Mouse (Mus musculus) testis, adult 2 months (tissue): ENCODE measurements around the gene Krt28. TPM values are rescaled to one million over a fixed set of nuclear protein-coding genes. Genes with fewer than 3 reads are reported as not detected.

Experiments used
- H3K27ac ChIP-seq: fragments of 200-500 bp; 2 replicates; pipeline ENCODE4 v1.5.1; 2012; ENCODE audit warnings: low read depth, low read length; ENCODE audit not compliant: control insufficient read depth, insufficient read depth
- H3K27me3 ChIP-seq: fragments of 200-500 bp; 2 replicates; pipeline ENCODE4 v1.6.1; 2012; ENCODE audit warnings: mild to moderate bottlenecking, low read length, moderate library complexity; ENCODE audit not compliant: control insufficient read depth, insufficient read depth
- H3K36me3 ChIP-seq: fragments of 200-500 bp; 2 replicates; pipeline ENCODE4 v1.6.1; 2012; ENCODE audit warnings: mild to moderate bottlenecking, low read length; ENCODE audit not compliant: control insufficient read depth, insufficient read depth
- H3K4me1 ChIP-seq: fragments of 200-500 bp; 2 replicates; pipeline ENCODE4 v1.6.1; 2012; ENCODE audit warnings: low read length; ENCODE audit not compliant: control insufficient read depth, insufficient read depth
- H3K4me3 ChIP-seq: fragments of 200-500 bp; 2 replicates; pipeline ENCODE4 v1.5.1; 2012; ENCODE audit warnings: low read depth, mild to moderate bottlenecking, low read length, moderate library complexity, mixed read lengths; ENCODE audit not compliant: control insufficient read depth
- CTCF ChIP-seq: fragments of 200-500 bp; IDR thresholded peaks from 2 replicates; pipeline ENCODE4 v1.5.1; 2012; ENCODE audit warnings: low read depth, mild to moderate bottlenecking, inconsistent platforms, low read length, moderate library complexity; ENCODE audit not compliant: control insufficient read depth, insufficient read depth, insufficient replicate concordance
- POLR2A ChIP-seq: fragments of 200-500 bp; IDR thresholded peaks from 2 replicates; pipeline ENCODE4 v1.6.1; 2012; ENCODE audit warnings: low read depth, mild to moderate bottlenecking, inconsistent platforms, low read length, moderate library complexity; ENCODE audit not compliant: control insufficient read depth
- polyA plus RNA-seq: library from polyadenylated mRNA; depleted of rRNA; stranded (reverse); fragments of >200 nt; gene quantifications from 2 replicates; pipeline ENCODE4 v1.2.3, GENCODE M21; 2012; rRNA removed

The Krt28 gene
- polyA plus RNA-seq: 0.11 and 0.25 TPM in 2 replicates

- Histone ChIP-seq H3K27ac (no peak within 1 kb of the TSS), H3K4me3 (peak within 1 kb of the TSS; percentile 1; the same call in 1 of the 2 replicates), H3K36me3 (no peaks in the 10 kb centered on the region), H3K27me3 (no peaks in the 10 kb centered on the region), H3K4me1 (peaks cover 15% of the 10 kb centered on the region)
- TF ChIP-seq CTCF: no peak
- TF ChIP-seq POLR2A: no peak
Observed at GRCm38 (mm10) chr11:99374803-99375202, at the start of gene Krt28. Gene Krt28 (minus strand): TSS chr11:99374903.

GRCm38 (mm10) chr11:99422159-99422558, 47.5 kb upstream of the Krt28 start, which contains the start of gene Krt12:
Gene Krt12 (minus strand): TSS chr11:99422259.
- no peaks in the 10 kb centered on the region for H3K27me3 ChIP-seq
- H3K27ac ChIP-seq: no peak within 1 kb of the TSS
- no peaks in the 10 kb centered on the region for H3K4me1 ChIP-seq
- H3K4me3 ChIP-seq: no peak within 1 kb of the TSS
- H3K36me3 ChIP-seq: no peaks in the 10 kb centered on the region
- no peak for TF ChIP-seq POLR2A
- no peak for TF ChIP-seq CTCF

GRCm38 (mm10) chr11:99420586-99420985, 45.9 kb upstream of the Krt28 start:
- no peaks in the 10 kb centered on the region for H3K36me3 ChIP-seq
- no peaks in the 10 kb centered on the region for H3K27me3 ChIP-seq
- H3K4me3 ChIP-seq: no peak overlapping the region
- no peak overlapping the region for H3K27ac ChIP-seq
- no peak for TF ChIP-seq POLR2A
- H3K4me1 ChIP-seq: no peaks in the 10 kb centered on the region

- TF ChIP-seq POLR2A (no peak), CTCF (no peak)
- H3K4me1 ChIP-seq: no peaks in the 10 kb centered on the region
- no peak overlapping the region for H3K4me3 ChIP-seq
- no peak overlapping the region for H3K27ac ChIP-seq
- no peaks in the 10 kb centered on the region for H3K36me3 ChIP-seq
- H3K27me3 ChIP-seq: no peaks in the 10 kb centered on the region
Observed at GRCm38 (mm10) chr11:99417819-99418218, 43.1 kb upstream of the Krt28 start.

- Histone ChIP-seq H3K4me1 (no peaks in the 10 kb centered on the region), H3K36me3 (no peaks in the 10 kb centered on the region), H3K27ac (no peak overlapping the region), H3K27me3 (no peaks in the 10 kb centered on the region), H3K4me3 (no peak overlapping the region)
- TF ChIP-seq CTCF: no peak
- TF ChIP-seq POLR2A: no peak
Observed at GRCm38 (mm10) chr11:99416902-99417301, 42.2 kb upstream of the Krt28 start.

GRCm38 (mm10) chr11:99414463-99415147, 39.9 kb upstream of the Krt28 start:
- Histone ChIP-seq H3K27ac (no peak overlapping the region), H3K36me3 (no peaks in the 10 kb centered on the region), H3K4me1 (no peaks in the 10 kb centered on the region), H3K4me3 (no peak overlapping the region), H3K27me3 (no peaks in the 10 kb centered on the region)
- TF ChIP-seq CTCF (no peak), POLR2A (no peak)

- Histone ChIP-seq H3K27me3 (no peaks in the 10 kb centered on the region), H3K27ac (no peak overlapping the region), H3K4me3 (no peak overlapping the region), H3K4me1 (no peaks in the 10 kb centered on the region), H3K36me3 (no peaks in the 10 kb centered on the region)
- TF ChIP-seq POLR2A (no peak), CTCF (no peak)
Observed at GRCm38 (mm10) chr11:99413247-99413646, 38.5 kb upstream of the Krt28 start.

GRCm38 (mm10) chr11:99406186-99406585, 31.5 kb upstream of the Krt28 start:
- no peak overlapping the region for H3K27ac ChIP-seq
- H3K27me3 ChIP-seq: no peaks in the 10 kb centered on the region
- no peaks in the 10 kb centered on the region for H3K4me1 ChIP-seq
- no peak overlapping the region for H3K4me3 ChIP-seq
- H3K36me3 ChIP-seq: no peaks in the 10 kb centered on the region
- no peak for TF ChIP-seq CTCF
- TF ChIP-seq POLR2A: no peak
